Mouse (Mus musculus): ENCODE measurements around the gene Gm21292.
"Not testable (repeated sequence)": the region's sequence is repeated elsewhere in the genome, so short reads cannot be mapped to it uniquely, and the experiment has no call there.

The Gm21292 gene

GRCm38 (mm10) chrY:9133824-9134223 is at the start of gene Gm21292:
Gene Gm21292 (minus strand): TSS chrY:9133924.
- not testable (repeated sequence) for DNase-seq
